Mouse (Mus musculus) kidney, embryonic 15.5 days (tissue): ENCODE results near the gene Mbnl2. TPM values are rescaled to one million over a fixed set of nuclear protein-coding genes. Genes with fewer than 3 reads are reported as not detected.
A peak's percentile ranks its signal among the peaks of the same experiment; 100 is the strongest.

Source experiments
- ATAC-seq: fragments of 200-750 bp; cut with Nextera tagmentation; replicated peaks from 2 replicates; pipeline ENCODE4 v1.8.0; 2017; ENCODE audit warnings: moderate TSS enrichment; ENCODE audit not compliant: low FRiP score
- H3K27ac ChIP-seq: fragments of 300-500 bp; sonication (generic); 2 replicates; pipeline ENCODE4 v1.5.1; 2015; ENCODE audit warnings: mild to moderate bottlenecking, inconsistent platforms
- H3K27me3 ChIP-seq: fragments of 300-500 bp; sonication (generic); 2 replicates; pipeline ENCODE4 v1.6.1; 2015; ENCODE audit warnings: inconsistent platforms
- H3K36me3 ChIP-seq: fragments of 300-500 bp; sonication (generic); 2 replicates; pipeline ENCODE4 v1.6.1; 2015; ENCODE audit warnings: inconsistent platforms
- H3K4me1 ChIP-seq: fragments of 300-500 bp; sonication (generic); 2 replicates; pipeline ENCODE4 v1.6.1; 2015; ENCODE audit warnings: inconsistent platforms
- H3K4me2 ChIP-seq: fragments of 300-500 bp; sonication (generic); 2 replicates; pipeline ENCODE4 v1.6.1; 2015; ENCODE audit warnings: moderate library complexity, mild to moderate bottlenecking, inconsistent platforms
- H3K4me3 ChIP-seq: fragments of 300-500 bp; sonication (generic); replicated peaks from 2 replicates; pipeline ENCODE4 v1.5.1; 2015; ENCODE audit warnings: mild to moderate bottlenecking, inconsistent platforms
- H3K9ac ChIP-seq: fragments of 300-500 bp; sonication (generic); 2 replicates; pipeline ENCODE4 v1.6.1; 2015; ENCODE audit warnings: mild to moderate bottlenecking, inconsistent platforms
- H3K9me3 ChIP-seq: fragments of 300-500 bp; sonication (generic); replicated peaks from 2 replicates; pipeline ENCODE4 v1.6.1; 2016; ENCODE audit warnings: inconsistent platforms
- WGBS: fragments of 180-500 bp; shearing (Covaris S2); methylation state at CpG from one replicate; pipeline ENCODE4 v1.1.7; 2015; ENCODE audit warnings: mixed read lengths; 5-methylcytosine and 5-hydroxymethylcytosine counted together
- polyA plus RNA-seq: library from polyadenylated mRNA; unstranded; fragments of >200 nt; fragmentation: Nextera tagmentation; extraction: Ambion mirVana; gene quantifications from 2 replicates; pipeline ENCODE4 v1.2.1, GENCODE M21; 2015

Mbnl2 gene
- polyA plus RNA-seq, 1 experiment from 2014 or later: 91.7 TPM

DNA sequence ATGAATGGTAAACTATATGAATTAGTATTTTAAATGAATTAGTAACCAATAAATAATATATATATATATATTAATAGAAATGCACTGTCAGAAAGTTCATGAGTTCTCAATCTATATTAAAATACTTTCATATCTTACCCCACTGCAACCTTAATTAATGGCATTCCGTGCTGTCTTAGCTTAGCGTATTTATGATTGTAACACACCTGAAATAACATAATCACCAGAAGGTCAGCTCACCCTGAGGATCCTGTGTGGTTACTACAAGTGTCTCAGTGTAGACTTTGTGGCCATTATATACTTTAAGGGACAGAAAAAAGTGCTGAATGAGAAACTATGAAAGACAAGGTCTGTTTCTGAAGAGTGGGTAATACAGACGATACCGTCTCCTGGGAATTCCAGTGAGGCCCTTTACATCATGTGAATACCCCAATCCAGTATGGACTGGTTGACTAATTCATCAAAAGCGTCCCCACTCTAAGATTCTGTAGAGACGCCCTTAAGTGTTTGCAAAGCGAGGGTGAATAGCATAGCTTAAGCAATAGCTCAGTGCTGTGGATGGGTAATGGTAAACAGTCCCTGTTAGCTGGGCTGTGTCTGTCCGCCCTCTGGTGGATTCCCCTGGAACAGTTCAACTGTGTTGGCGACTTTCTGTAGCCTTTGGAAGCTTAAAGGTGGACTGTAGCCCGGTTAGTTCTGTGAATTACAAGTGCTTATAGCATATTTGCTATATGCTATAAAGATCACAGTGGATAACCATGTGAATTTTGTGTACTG lies 122.6 kb downstream of the Mbnl2 start:
- no peak overlapping the region for H3K27ac ChIP-seq
- no peaks in the 10 kb centered on the region for H3K27me3 ChIP-seq
- 50% methylated on average over 10 of the region's 10 CpGs for WGBS
- H3K4me3 ChIP-seq: no peak overlapping the region
- H3K9me3 ChIP-seq: no peaks in the 10 kb centered on the region
- H3K36me3 ChIP-seq: peaks cover 52% of the 10 kb centered on the region
- ATAC-seq: peak; percentile 91
- no peaks in the 10 kb centered on the region for H3K4me1 ChIP-seq
- H3K9ac ChIP-seq: no peak overlapping the region
- H3K4me2 ChIP-seq: no peak overlapping the region

DNA sequence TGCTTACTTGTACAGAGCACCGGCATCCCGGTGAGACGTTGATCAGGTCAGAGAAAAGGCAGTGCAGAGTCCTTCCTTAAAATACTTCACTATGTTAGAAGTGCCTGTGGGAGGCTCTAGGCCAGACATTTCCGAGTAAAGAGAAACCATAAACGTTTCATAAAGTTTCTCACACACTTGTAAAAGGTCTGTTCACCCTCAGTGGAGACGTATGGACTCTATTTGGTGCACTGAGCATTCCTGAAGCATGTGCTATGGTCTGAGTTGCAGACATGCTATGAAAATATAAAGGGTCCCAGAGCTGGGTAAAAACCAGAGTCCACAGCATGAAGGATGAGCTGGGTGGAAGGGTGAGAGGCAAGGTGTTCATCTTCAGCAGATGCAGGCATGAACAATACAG lies 124.1 kb downstream of the Mbnl2 start:
- WGBS: 90% methylated on average over 6 of the region's 6 CpGs
- H3K4me3 ChIP-seq: no peak overlapping the region
- H3K9ac ChIP-seq: no peak overlapping the region
- H3K36me3 ChIP-seq: peaks cover 60% of the 10 kb centered on the region
- no peak overlapping the region for H3K27ac ChIP-seq
- no peak for ATAC-seq
- no peaks in the 10 kb centered on the region for H3K4me1 ChIP-seq
- H3K9me3 ChIP-seq: no peaks in the 10 kb centered on the region
- H3K27me3 ChIP-seq: no peaks in the 10 kb centered on the region
- H3K4me2 ChIP-seq: no peak overlapping the region

DNA sequence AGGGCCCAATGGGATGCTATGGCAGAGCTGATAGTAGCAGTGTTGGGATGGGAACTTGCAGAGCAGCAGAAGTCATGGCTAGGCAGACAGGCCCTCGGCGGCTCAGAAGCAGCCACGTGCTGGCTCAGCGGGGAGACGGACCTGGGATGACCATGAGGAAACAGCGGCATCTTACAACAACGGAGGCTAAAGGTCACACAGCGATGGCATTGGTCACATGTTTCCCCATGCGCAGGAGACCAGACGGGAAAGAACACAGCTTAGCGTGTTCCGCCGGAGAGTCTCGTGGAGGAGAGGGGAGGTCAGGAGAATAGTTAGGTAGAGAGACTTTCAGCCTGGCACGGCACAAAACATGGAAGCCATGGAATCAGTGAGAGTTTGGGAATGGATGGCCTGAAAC lies 125.7 kb downstream of the Mbnl2 start:
- Histone ChIP-seq H3K9me3 (no peaks in the 10 kb centered on the region), H3K27ac (no peak overlapping the region), H3K4me1 (no peaks in the 10 kb centered on the region), H3K9ac (no peak overlapping the region), H3K4me3 (no peak overlapping the region), H3K36me3 (peaks cover 72% of the 10 kb centered on the region), H3K4me2 (no peak overlapping the region), H3K27me3 (no peaks in the 10 kb centered on the region)
- 86% methylated on average over 15 of the region's 15 CpGs for WGBS
- no peak for ATAC-seq

DNA sequence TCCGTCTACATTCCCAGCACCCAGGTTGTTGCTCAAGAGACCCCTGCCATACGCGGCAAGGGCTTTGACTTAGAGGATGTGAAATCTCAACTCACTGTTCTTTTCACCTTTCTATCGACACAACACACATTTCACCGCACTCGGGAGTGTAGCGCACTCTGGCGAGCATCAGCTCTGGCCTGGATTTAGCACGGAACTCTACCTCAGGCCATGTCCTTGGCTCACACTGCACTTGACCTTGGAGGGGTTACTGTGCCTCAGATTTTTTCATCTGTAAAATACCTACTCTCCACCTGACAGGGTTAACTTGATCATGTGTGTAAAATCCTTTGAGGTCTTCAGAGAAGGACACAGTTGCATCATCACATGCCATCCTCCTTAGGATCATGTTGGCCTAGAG lies 127.2 kb downstream of the Mbnl2 start:
- H3K9ac ChIP-seq: no peak overlapping the region
- no peaks in the 10 kb centered on the region for H3K9me3 ChIP-seq
- H3K36me3 ChIP-seq: peaks cover 61% of the 10 kb centered on the region
- 93% methylated on average over 9 of the region's 9 CpGs for WGBS
- no peak for ATAC-seq
- H3K27me3 ChIP-seq: no peaks in the 10 kb centered on the region
- no peak overlapping the region for H3K4me2 ChIP-seq
- H3K27ac ChIP-seq: no peak overlapping the region
- no peak overlapping the region for H3K4me3 ChIP-seq
- H3K4me1 ChIP-seq: no peaks in the 10 kb centered on the region

DNA sequence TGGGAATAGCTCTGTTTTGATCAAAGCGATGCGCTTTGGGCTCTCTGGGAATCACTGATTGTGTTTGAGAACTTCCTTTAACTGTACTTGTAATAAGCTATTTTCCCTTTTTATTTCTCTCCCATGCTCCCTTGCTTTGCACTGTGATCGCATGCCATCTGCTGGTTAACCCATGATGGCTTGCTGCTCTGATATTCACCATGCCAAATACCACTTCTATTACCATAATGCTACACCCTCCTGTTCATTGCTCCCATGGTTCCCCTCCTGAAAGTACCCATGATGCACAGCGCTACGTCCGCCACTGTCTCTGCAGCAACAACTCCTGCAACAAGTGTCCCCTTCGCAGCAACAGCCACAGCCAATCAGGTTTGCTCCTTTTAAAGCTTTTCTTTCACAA lies 128.9 kb downstream of the Mbnl2 start:
- H3K4me3 ChIP-seq: no peak overlapping the region
- 96% methylated on average over 7 of the region's 7 CpGs for WGBS
- no peaks in the 10 kb centered on the region for H3K4me1 ChIP-seq
- ATAC-seq: no peak
- peaks cover 69% of the 10 kb centered on the region for H3K36me3 ChIP-seq
- H3K27me3 ChIP-seq: no peaks in the 10 kb centered on the region
- H3K9me3 ChIP-seq: no peaks in the 10 kb centered on the region
- no peak overlapping the region for H3K27ac ChIP-seq
- H3K4me2 ChIP-seq: no peak overlapping the region
- no peak overlapping the region for H3K9ac ChIP-seq

DNA sequence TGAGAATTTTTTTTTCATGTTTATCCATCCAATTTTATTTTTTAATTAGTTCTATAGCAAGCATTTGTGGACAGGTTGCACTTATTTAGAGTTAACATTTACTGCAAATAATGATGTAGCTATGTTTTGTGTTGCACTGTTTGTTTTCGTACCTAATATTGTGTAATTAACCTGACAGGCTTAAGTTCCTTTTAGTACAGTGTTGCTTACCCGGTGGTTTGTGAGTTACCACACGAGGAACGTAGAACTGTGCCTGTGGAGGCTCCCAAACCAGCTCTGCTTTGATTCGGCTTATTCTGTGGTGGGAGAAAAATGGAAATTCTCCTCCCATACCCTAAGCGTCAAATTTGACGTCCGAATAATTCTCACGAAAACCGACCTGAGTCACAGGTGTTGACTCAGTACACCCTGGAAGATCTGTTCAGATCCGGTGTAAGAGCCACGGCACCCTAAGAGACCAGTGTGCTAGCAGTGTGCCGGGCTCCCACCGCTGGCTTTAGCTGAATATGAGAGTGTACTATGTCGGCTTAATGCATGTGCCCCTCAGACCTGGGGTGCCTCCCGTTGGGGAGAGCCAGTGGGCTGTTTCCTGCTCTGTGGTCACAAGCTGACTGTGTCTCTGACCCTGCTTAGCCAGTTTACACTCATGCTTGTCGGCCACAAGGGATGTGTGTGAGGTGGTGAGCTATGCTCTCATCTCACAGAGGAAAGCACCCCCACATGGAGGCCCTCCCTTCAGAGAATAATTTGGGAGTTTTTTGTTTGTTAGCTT lies 129.5 kb downstream of the Mbnl2 start:
- Histone ChIP-seq H3K36me3 (peaks cover 69% of the 10 kb centered on the region), H3K9me3 (no peaks in the 10 kb centered on the region), H3K4me1 (no peaks in the 10 kb centered on the region), H3K4me2 (no peak overlapping the region), H3K9ac (no peak overlapping the region), H3K27me3 (no peaks in the 10 kb centered on the region), H3K4me3 (no peak overlapping the region), H3K27ac (no peak overlapping the region)
- 78% methylated on average over 17 of the region's 17 CpGs for WGBS
- ATAC-seq: no peak

DNA sequence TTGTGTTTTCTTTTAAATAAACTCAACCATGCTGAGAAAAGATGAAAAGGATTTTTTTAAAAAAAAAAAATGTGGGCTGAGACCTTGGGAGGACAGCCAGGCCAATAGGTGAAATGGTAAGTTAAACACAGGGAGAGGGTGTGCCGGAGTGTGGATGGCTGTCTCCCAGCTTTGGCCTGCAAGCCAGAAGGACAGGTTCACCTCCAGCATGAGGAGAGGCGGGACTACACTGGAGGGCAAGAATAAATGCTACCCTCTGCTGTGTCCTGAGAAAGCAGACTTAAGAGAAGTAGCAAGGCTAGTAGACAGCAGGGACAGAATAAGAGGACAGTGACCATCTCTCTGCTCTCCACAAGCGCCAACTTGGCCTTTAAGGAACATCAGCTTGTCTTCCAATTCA lies 130.1 kb downstream of the Mbnl2 start:
- Histone ChIP-seq H3K27me3 (no peaks in the 10 kb centered on the region), H3K9me3 (no peaks in the 10 kb centered on the region), H3K27ac (no peak overlapping the region), H3K36me3 (peaks cover 69% of the 10 kb centered on the region), H3K4me1 (no peaks in the 10 kb centered on the region), H3K4me3 (no peak overlapping the region), H3K4me2 (no peak overlapping the region), H3K9ac (no peak overlapping the region)
- 86% methylated on average over 3 of the region's 3 CpGs for WGBS
- ATAC-seq: no peak

DNA sequence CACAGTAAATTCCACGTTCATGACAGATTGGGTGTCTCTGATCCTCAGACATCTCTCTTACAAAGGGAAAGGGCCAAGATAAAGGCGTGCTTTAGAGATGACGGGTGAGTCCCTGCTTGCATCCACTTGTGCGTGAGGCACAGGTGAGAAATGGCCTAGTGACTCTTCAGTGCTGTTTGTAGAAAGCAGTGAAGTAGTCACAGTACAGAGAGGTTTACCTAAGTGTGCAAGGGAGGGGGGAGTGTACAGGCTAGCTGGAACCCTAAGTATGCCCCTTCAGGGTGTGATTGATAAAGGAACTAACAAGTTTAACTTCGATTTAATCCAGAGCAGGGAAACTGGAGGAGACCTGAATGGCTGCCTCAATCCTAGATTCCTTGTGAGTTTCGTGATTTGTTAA lies 130.8 kb downstream of the Mbnl2 start:
- H3K27ac ChIP-seq: no peak overlapping the region
- no peaks in the 10 kb centered on the region for H3K27me3 ChIP-seq
- H3K9ac ChIP-seq: no peak overlapping the region
- no peak overlapping the region for H3K4me2 ChIP-seq
- 85% methylated on average over 6 of the region's 6 CpGs for WGBS
- no peak for ATAC-seq
- peaks cover 65% of the 10 kb centered on the region for H3K36me3 ChIP-seq
- H3K9me3 ChIP-seq: no peaks in the 10 kb centered on the region
- H3K4me3 ChIP-seq: no peak overlapping the region
- no peaks in the 10 kb centered on the region for H3K4me1 ChIP-seq

DNA sequence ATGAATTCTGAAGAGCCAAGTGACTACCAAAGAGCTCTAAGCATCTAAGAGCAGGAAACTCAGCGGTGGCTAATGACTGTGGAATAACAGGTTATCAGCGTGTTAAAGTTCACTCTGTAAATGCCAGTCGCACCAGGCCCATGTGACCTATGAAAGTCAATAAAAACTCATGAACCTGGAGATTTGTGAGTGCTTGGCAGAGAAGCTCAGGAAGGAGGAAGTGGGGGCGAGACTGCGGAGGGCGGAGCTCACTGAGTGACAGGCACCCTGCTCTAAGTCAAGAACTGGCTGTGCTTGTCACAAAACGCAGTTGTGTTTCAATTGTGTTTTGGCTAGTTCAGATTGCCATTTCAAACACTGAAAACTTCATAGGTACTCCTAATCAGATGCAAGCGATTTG lies 131.4 kb downstream of the Mbnl2 start:
- peaks cover 66% of the 10 kb centered on the region for H3K36me3 ChIP-seq
- H3K9me3 ChIP-seq: no peaks in the 10 kb centered on the region
- no peak overlapping the region for H3K9ac ChIP-seq
- H3K4me3 ChIP-seq: no peak overlapping the region
- no peaks in the 10 kb centered on the region for H3K4me1 ChIP-seq
- no peaks in the 10 kb centered on the region for H3K27me3 ChIP-seq
- H3K27ac ChIP-seq: no peak overlapping the region
- ATAC-seq: 0 out of 2 replicates have a peak, but pooled peaks have one; percentile 43
- H3K4me2 ChIP-seq: no peak overlapping the region
- WGBS: 46% methylated on average over 8 of the region's 8 CpGs

DNA sequence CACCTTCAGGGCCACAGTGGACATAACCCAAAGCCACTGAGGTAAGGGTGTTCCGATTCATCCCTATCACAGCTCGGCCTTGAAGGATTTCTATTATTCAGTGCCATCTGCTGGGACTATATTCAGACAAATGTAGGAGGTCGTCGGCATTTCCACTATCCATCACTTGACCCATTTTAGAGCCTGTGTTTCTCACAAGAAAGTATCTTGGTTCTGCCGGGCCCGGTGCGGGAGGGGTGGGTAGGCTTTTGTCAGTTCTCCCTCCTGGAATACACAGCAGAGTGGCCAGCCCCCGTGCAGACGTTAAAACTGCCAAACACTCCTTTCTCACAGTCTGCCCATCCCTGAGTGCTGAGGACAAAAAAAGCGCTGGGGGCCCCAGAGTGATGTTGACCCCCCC lies 134.4 kb downstream of the Mbnl2 start:
- 93% methylated on average over 10 of the region's 10 CpGs for WGBS
- no peak overlapping the region for H3K4me2 ChIP-seq
- H3K36me3 ChIP-seq: peaks cover 64% of the 10 kb centered on the region

DNA sequence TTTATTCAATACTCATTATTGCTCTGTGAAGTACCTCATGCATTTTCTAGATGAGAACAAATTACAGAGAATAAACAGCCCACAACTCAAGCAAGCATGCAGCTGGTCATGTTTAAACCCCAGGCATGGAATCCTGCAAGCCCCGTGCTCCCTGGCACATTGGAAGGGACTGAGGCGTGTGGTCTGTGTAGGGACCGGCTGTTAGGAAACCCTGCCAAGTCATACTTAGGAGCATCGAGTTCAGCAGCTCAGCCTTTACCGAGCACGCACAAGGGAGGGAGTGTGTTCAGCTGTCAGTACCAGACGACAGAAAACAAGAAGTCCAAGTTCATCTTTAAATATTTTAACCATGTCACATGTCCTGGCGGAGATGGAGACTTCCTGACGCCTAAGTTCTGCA lies 141.4 kb downstream of the Mbnl2 start:
- H3K27ac ChIP-seq: no peak overlapping the region
- no peak overlapping the region for H3K4me2 ChIP-seq
- H3K9ac ChIP-seq: no peak overlapping the region
- WGBS: 71% methylated on average over 9 of the region's 9 CpGs
- H3K36me3 ChIP-seq: peaks cover 55% of the 10 kb centered on the region
- no peaks in the 10 kb centered on the region for H3K9me3 ChIP-seq
- ATAC-seq: no peak
- H3K27me3 ChIP-seq: no peaks in the 10 kb centered on the region
- no peak overlapping the region for H3K4me3 ChIP-seq
- H3K4me1 ChIP-seq: 0 out of 2 replicates have a peak, but pooled peaks cover 5% of the 10 kb centered on the region

More for the DNA sequence above, 134.4 kb downstream of the Mbnl2 start:
- Histone ChIP-seq H3K9ac (no peak overlapping the region), H3K4me3 (no peak overlapping the region), H3K27ac (no peak overlapping the region), H3K4me1 (no peaks in the 10 kb centered on the region), H3K27me3 (no peaks in the 10 kb centered on the region), H3K9me3 (no peaks in the 10 kb centered on the region)
- no peak for ATAC-seq

DNA sequence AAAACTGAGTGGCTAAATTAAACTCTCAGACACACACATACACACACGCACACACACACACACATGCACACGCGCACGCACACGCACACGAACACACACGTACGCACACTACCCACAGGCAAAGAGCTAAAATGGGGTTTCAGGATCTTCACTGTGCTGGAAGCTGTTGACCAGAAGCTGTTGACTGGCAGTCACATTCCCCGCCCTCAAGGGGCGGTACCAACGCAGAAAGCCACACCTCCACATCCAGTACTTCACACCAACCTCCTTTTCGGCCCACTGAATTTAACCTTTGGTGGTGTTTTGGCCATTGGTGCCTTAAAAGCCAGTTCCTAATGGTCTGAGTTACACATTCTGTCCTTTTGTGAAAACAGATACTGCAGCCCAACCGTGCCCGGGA lies 143.5 kb downstream of the Mbnl2 start:
- H3K4me1 ChIP-seq: 0 out of 2 replicates have a peak, but pooled peaks cover 5% of the 10 kb centered on the region
- ATAC-seq: no peak; the same call in 1 of the 2 replicates
- WGBS: 65% methylated on average over 14 of the region's 14 CpGs

More for the DNA sequence above, 143.5 kb downstream of the Mbnl2 start:
- Histone ChIP-seq H3K9ac (no peak overlapping the region), H3K4me2 (no peak overlapping the region), H3K9me3 (no peaks in the 10 kb centered on the region), H3K4me3 (no peak overlapping the region), H3K27me3 (no peaks in the 10 kb centered on the region), H3K27ac (no peak overlapping the region), H3K36me3 (peaks cover 59% of the 10 kb centered on the region)
